In genomic region chr12:48387724-48388123, GRCm38 (mm10) we compare ENCODE assay signal across 23 mouse cellular contexts.
A peak's percentile ranks its signal among the peaks of the same experiment; 100 is the strongest.
DNase-seq lines count a peak whose midpoint lies in the region; ATAC-seq and TF ChIP-seq lines count a peak whose summit lies in the region.
"Had no signal": no experiment of that assay in that cellular context is flagged by ENCODE, and none has a peak within 500 bp of the region (broad histone marks: within the 10 kb centered on the region; RNA-seq: fewer than 3 reads in every experiment).

No protein-coding gene starts in this region.

- ATAC-seq in forebrain, embryonic 15.5 days (replicated peaks): 0 out of 2 replicates have a peak, but pooled peaks have one; percentile 26
- no peak for ATAC-seq in forebrain, embryonic 13.5 days
- no peak for ATAC-seq in intestine, embryonic 15.5 days
- ATAC-seq: activated CD4-positive, CD25-positive, alpha-beta regulatory T cell, adult 4 months; CD4-positive, CD25-positive, alpha-beta regulatory T cell, adult 4 months; forebrain, embryonic 16.5 days; Patski had no signal

- no peaks in the 10 kb centered on the region for H3K9me3 ChIP-seq in forebrain, embryonic 15.5 days
- no peaks in the 10 kb centered on the region for H3K9me3 ChIP-seq in forebrain, embryonic 13.5 days (replicated peaks)
- H3K9me3 ChIP-seq in CH12.LX (replicated peaks; ENCODE audit: low read length): no peaks in the 10 kb centered on the region
- no peaks in the 10 kb centered on the region for H3K9me3 ChIP-seq in intestine, embryonic 15.5 days
- H3K9me3 ChIP-seq: embryonic facial prominence, embryonic 13.5 days; embryonic facial prominence, embryonic 15.5 days had no signal

- H3K9ac ChIP-seq in forebrain, embryonic 15.5 days (replicated peaks): no peak overlapping the region
- no peak overlapping the region for H3K9ac ChIP-seq in forebrain, embryonic 13.5 days
- no peak overlapping the region for H3K9ac ChIP-seq in CH12.LX (ENCODE audit: insufficient read depth, low read depth)
- H3K9ac ChIP-seq in intestine, embryonic 15.5 days: no peak overlapping the region
- H3K9ac ChIP-seq: embryonic facial prominence, embryonic 13.5 days; embryonic facial prominence, embryonic 15.5 days had no signal

- TF ChIP-seq POLR2A in CH12.LX (IDR thresholded peaks at IDR 0.05; ENCODE audit: low read depth, low read length): no peak
- TF ChIP-seq POLR2A in brain, embryonic 14.5 days (IDR thresholded peaks at IDR 0.05; ENCODE audit: borderline replicate concordance, extremely low read depth, insufficient read depth, insufficient read length, poor library complexity, severe bottlenecking): no peak

- in situ Hi-C loops in CH12.LX (cut with MboI; ENCODE audit: low pct_ligation_motif_present, low pct_unique_long_range_greater_than_20kb, low sequenced_read_pairs): no loop called here

- TF ChIP-seq EP300 in CH12.LX (IDR thresholded peaks at IDR 0.05; ENCODE audit: low read length): peak; percentile 56; the same call in 1 of the 2 replicates

- no peak overlapping the region for H3K27ac ChIP-seq in forebrain, embryonic 15.5 days (replicated peaks)
- no peak overlapping the region for H3K27ac ChIP-seq in forebrain, embryonic 13.5 days
- H3K27ac ChIP-seq in CH12.LX (ENCODE audit: insufficient read depth, low read depth): no peak overlapping the region
- H3K27ac ChIP-seq in intestine, embryonic 15.5 days: no peak overlapping the region
- H3K27ac ChIP-seq: embryonic facial prominence, embryonic 13.5 days; embryonic facial prominence, embryonic 15.5 days had no signal

- no peak overlapping the region for H3K4me2 ChIP-seq in forebrain, embryonic 15.5 days (replicated peaks)
- no peak overlapping the region for H3K4me2 ChIP-seq in forebrain, embryonic 13.5 days
- H3K4me2 ChIP-seq in CH12.LX (ENCODE audit: insufficient read depth, low read depth, poor library complexity, severe bottlenecking): peak overlapping the region; percentile 60; the same call in 1 of the 2 replicates
- H3K4me2 ChIP-seq in intestine, embryonic 15.5 days (replicated peaks): no peak overlapping the region
- H3K4me2 ChIP-seq: embryonic facial prominence, embryonic 13.5 days; embryonic facial prominence, embryonic 15.5 days had no signal

- peak; percentile 16 for DNase-seq in CH12.LX (ENCODE audit: extremely low read depth)
- DNase-seq in brain, embryonic 14.5 days (ENCODE audit: low read depth): peak; percentile 11
- no peak for DNase-seq in cerebellum, adult 11 months
- DNase-seq: adrenal gland, adult 2 months; adrenal gland, postnatal 10 days; adrenal gland, postnatal 25 days; B cell, adult 2 months; cerebellum, adult 18-20 months; cerebellum, adult 8-10 months; cerebellum, adult 9-11 months; cerebellum, postnatal 14 days; cerebellum, postnatal 36 days; embryo, embryonic 11 days had no signal

- H3K36me3 ChIP-seq in forebrain, embryonic 15.5 days: no peaks in the 10 kb centered on the region
- no peaks in the 10 kb centered on the region for H3K36me3 ChIP-seq in forebrain, embryonic 13.5 days (ENCODE audit: poor library complexity, severe bottlenecking)
- H3K36me3 ChIP-seq in CH12.LX (replicated peaks in 1 of 2; ENCODE audit: control insufficient read depth in 1 of 2, insufficient read depth in 1 of 2, low read length in 1 of 2): no peaks in the 10 kb centered on the region
- H3K36me3 ChIP-seq in intestine, embryonic 15.5 days: no peaks in the 10 kb centered on the region
- H3K36me3 ChIP-seq: embryonic facial prominence, embryonic 13.5 days; embryonic facial prominence, embryonic 15.5 days had no signal

- H3K4me1 ChIP-seq in forebrain, embryonic 15.5 days: no peaks in the 10 kb centered on the region
- H3K4me1 ChIP-seq in forebrain, embryonic 13.5 days: no peaks in the 10 kb centered on the region
- H3K4me1 ChIP-seq in CH12.LX (ENCODE audit: control insufficient read depth in 1 of 2, insufficient read depth in 2 of 2): peaks cover 3 to 13% of the 10 kb centered on the region in 2 experiments; a peak in 3 of 4 replicates
- no peaks in the 10 kb centered on the region for H3K4me1 ChIP-seq in intestine, embryonic 15.5 days (replicated peaks)
- H3K4me1 ChIP-seq: embryonic facial prominence, embryonic 13.5 days; embryonic facial prominence, embryonic 15.5 days had no signal

- TF ChIP-seq CTCF in CH12.LX (conservative IDR thresholded peaks at IDR 0.05 in 1 of 2, IDR thresholded peaks at IDR 0.05 in 1 of 2; ENCODE audit: low read depth in 2 of 2, low read length in 2 of 2): no peak
- no peak for TF ChIP-seq CTCF in brain, embryonic 14.5 days (IDR thresholded peaks at IDR 0.05; ENCODE audit: borderline replicate concordance, extremely low read depth, insufficient read depth, insufficient read length)

- WGBS in forebrain, embryonic 15.5 days: 80% methylated on average over 4 of the region's 4 CpGs
- 79% methylated on average over 4 of the region's 4 CpGs for WGBS in forebrain, embryonic 13.5 days
- WGBS in intestine, embryonic 15.5 days: 63% methylated on average over 4 of the region's 4 CpGs

- H3K79me2 ChIP-seq in CH12.LX (replicated peaks; ENCODE audit: control insufficient read depth, extremely low read depth, insufficient read depth, poor library complexity, severe bottlenecking): no peaks in the 10 kb centered on the region

- no peak for TF ChIP-seq RAD21 in CH12.LX (IDR thresholded peaks at IDR 0.05; ENCODE audit: low read depth, low read length)

- dilution Hi-C loops in CH12.LX (cut with MboI; ENCODE audit: extremely low pct_ligation_motif_present, extremely low pct_unique_long_range_greater_than_20kb, low sequenced_read_pairs): no loop called here

- no peak overlapping the region for H3K4me3 ChIP-seq in forebrain, embryonic 15.5 days
- H3K4me3 ChIP-seq in forebrain, embryonic 13.5 days: no peak overlapping the region
- H3K4me3 ChIP-seq in CH12.LX (replicated peaks in 1 of 3; ENCODE audit: low read depth in 2 of 3, low read length in 2 of 3, poor library complexity in 1 of 3): no peak overlapping the region
- H3K4me3 ChIP-seq in intestine, embryonic 15.5 days (replicated peaks): no peak overlapping the region
- H3K4me3 ChIP-seq: embryonic facial prominence, embryonic 13.5 days; embryonic facial prominence, embryonic 15.5 days; erythroblast, embryonic 14.5 days had no signal

- no peaks in the 10 kb centered on the region for H3K27me3 ChIP-seq in forebrain, embryonic 15.5 days
- no peaks in the 10 kb centered on the region for H3K27me3 ChIP-seq in forebrain, embryonic 13.5 days
- H3K27me3 ChIP-seq in CH12.LX (replicated peaks): no peaks in the 10 kb centered on the region
- H3K27me3 ChIP-seq in intestine, embryonic 15.5 days (replicated peaks): no peaks in the 10 kb centered on the region
- H3K27me3 ChIP-seq: embryonic facial prominence, embryonic 13.5 days; embryonic facial prominence, embryonic 15.5 days; Patski had no signal

TF ChIP-seq in CH12.LX, 34 proteins besides CTCF, POLR2A, EP300 and RAD21:
- no peak for TF ChIP-seq ZNF384 (IDR thresholded peaks at IDR 0.05; ENCODE audit: low read depth, low read length)
- peak; percentile 55; the same call in 1 of the 2 replicates for TF ChIP-seq IRF4 (IDR thresholded peaks at IDR 0.05; ENCODE audit: low read depth, low read length)
